Mouse (Mus musculus): ENCODE measurements at regions not wholly inside any gene's neighbourhood (a gene's known extent, or its start where the extent isn't known, plus 50 kb on each side); places are given as distances from the start of the nearest gene placed in this dataset.

DNA sequence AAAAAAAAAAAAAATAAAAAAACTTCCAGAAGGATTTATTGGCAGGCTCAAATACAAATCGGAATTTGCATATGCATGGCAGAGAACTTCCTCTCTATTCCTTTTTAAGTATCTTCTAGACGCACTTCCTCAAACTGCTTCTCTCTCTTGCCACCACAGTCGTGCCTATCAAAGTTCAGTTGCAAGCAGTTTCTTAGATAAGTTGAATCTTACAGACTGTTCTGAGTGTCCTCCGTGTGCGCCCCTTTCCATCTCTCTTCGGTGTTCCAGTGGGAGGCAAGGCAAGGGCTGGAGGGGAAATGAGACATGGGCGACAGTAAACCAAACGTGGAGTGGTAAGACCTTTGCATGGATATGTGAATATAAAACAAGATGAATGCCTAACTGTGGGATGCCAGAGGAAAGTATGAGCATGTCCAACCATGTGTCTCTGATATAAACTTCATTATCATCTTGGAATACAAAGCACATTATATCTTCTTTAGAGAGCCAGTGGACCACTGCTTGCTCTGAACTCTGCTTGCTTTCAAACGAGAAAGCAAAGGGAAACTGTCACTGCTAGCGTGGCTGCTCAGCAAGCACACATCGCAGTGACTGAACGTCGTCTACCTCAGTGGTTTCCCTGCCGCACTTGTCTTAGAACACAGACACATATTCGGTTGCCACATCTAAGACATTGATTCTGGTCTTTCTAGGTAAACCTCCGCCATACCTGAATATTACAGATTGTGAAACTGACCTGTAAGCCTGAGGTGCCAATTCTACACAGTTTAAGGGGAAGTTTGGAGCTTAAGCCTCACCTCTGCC lies 81.5 kb upstream of the Hmcn1 start:
- Histone ChIP-seq H3K4me2 (ENCODE audit: low read depth, low read length) (peak overlapping the region; percentile 27; the same call in 1 of the 2 replicates), H3K27me3 (ENCODE audit: control insufficient read depth, insufficient read depth, low read length) (no peaks in the 10 kb centered on the region), H3K4me3 (ENCODE audit: low read length) (no peak overlapping the region), H3K9me3 (replicated peaks; ENCODE audit: control insufficient read depth, low read length) (no peaks in the 10 kb centered on the region), H3K4me1 (ENCODE audit: control insufficient read depth, insufficient read depth, low read length) (peaks cover 7% of the 10 kb centered on the region; the same call in 1 of the 2 replicates), H3K27ac (ENCODE audit: low read length) (no peak overlapping the region), H3K36me3 (ENCODE audit: control insufficient read depth, insufficient read depth) (no peaks in the 10 kb centered on the region), H3K9ac (ENCODE audit: low read length) (no peak overlapping the region)
- WGBS = 73% methylated on average over 16 of the region's 16 CpGs
- no peak for ATAC-seq (replicated peaks; ENCODE audit: extremely low read depth, insufficient read depth, low FRiP score)

DNA sequence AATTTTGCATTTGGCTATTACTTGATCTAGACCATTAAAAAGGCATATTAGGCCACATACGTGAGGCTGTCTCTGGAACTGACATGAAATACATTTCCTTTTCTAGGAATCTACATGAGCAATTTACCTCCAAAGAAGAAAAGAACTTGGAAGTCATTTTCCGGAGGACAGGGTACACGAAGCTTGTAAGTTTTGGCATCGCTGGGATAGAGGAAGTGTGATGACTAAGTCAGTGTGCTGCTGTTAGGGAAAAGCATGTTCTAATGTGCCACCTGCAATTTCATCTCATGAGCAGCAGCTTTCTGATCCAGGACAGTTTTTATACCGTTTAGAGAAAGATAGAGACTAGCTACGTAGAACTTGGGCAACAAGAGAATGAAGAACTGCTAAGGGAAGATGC lies 82.3 kb upstream of the Hmcn1 start:
- Histone ChIP-seq H3K9me3 (replicated peaks; ENCODE audit: control insufficient read depth, low read length) (no peaks in the 10 kb centered on the region), H3K27me3 (ENCODE audit: control insufficient read depth, insufficient read depth, low read length) (no peaks in the 10 kb centered on the region), H3K36me3 (ENCODE audit: control insufficient read depth, insufficient read depth) (no peaks in the 10 kb centered on the region), H3K4me1 (ENCODE audit: control insufficient read depth, insufficient read depth, low read length) (peaks cover 9% of the 10 kb centered on the region; the same call in 1 of the 2 replicates), H3K27ac (ENCODE audit: low read length) (no peak overlapping the region), H3K9ac (ENCODE audit: low read length) (no peak overlapping the region), H3K4me2 (ENCODE audit: low read depth, low read length) (no peak overlapping the region), H3K4me3 (ENCODE audit: low read length) (no peak overlapping the region)
- ATAC-seq (replicated peaks; ENCODE audit: extremely low read depth, insufficient read depth, low FRiP score) = no peak
- WGBS = 76% methylated on average over 6 of the region's 6 CpGs

DNA sequence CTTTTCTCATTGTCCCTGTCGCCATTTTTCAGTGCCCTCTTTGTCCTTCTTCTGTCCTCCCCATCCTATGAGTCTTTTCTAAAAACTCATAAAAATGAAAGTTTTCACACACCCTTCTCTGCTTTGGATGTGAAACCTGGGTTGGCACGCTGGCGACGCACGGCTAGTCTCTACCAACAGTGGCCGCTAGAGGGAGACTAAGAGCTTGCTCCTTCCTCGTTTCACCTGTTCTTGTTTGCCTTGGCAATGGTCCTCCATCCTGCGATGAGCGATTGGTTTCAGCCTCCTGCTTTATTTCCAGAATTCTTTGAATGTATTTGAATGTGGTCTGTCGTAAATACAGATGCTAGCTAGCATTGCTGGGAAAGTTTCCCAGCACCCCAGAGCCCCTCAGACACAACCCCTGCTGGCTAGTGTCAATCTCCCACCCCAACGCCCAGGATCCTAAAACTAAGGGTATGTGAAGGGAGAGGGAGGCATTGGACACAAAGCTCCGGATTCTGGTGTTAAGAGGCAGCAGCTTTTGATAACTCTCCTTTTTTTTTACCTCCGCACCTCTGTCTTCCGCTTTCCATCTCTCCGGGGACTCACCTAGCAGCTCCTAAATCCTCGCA lies 85.8 kb upstream of the Hmcn1 start:
- Histone ChIP-seq H3K9me3 (replicated peaks; ENCODE audit: control insufficient read depth, low read length) (no peaks in the 10 kb centered on the region), H3K27ac (ENCODE audit: low read length) (no peak overlapping the region), H3K36me3 (ENCODE audit: control insufficient read depth, insufficient read depth) (no peaks in the 10 kb centered on the region), H3K27me3 (ENCODE audit: control insufficient read depth, insufficient read depth, low read length) (no peaks in the 10 kb centered on the region), H3K4me1 (ENCODE audit: control insufficient read depth, insufficient read depth, low read length) (peaks cover 9% of the 10 kb centered on the region; the same call in 1 of the 2 replicates), H3K9ac (ENCODE audit: low read length) (no peak overlapping the region), H3K4me3 (ENCODE audit: low read length) (no peak overlapping the region), H3K4me2 (ENCODE audit: low read depth, low read length) (peak overlapping the region; percentile 36; the same call in 1 of the 2 replicates)
- 33% methylated on average over 16 of the region's 16 CpGs for WGBS
- 0 out of 2 replicates have a peak, but pooled peaks have one; percentile 41 for ATAC-seq (replicated peaks; ENCODE audit: extremely low read depth, insufficient read depth, low FRiP score)

DNA sequence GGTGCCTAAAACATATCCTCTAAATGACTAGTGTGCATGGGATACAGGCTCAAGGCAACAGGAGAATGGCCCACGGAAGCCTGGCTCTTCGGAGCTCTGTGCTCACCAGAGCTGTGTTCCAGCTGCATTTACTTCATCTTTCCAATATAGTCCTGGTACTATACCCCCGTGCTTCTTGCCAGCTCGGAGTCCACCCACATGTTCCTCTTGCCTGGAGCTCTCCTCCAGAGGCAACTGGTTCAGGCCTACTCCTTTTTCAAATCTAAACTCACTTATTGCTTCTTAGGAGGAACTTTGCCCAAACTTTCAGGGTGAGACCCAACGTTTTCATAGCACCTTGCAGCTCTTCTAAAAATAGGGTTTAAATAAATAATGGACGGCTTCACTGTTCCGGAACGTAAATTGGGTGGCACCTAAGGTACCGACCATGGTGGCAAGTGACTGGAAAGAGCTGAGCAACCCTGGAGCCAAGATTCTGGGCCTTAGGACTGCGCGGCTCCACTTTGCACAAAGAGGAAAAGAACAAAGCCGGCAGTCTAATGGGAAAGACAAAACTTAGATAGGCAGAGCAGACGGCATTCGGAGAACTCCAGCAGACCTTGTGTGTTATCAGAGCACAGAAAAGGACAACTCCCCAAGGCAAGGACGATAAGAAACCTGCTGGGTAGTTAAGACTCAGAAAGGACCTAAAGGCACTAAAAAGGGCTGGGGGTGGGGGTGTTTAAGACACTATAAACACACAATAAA lies 86.6 kb upstream of the Hmcn1 start:
- 0 out of 2 replicates have a peak, but pooled peaks have one; percentile 30 for ATAC-seq (replicated peaks; ENCODE audit: extremely low read depth, insufficient read depth, low FRiP score)
- no peak overlapping the region for H3K27ac ChIP-seq (ENCODE audit: low read length)
- no peaks in the 10 kb centered on the region for H3K36me3 ChIP-seq (ENCODE audit: control insufficient read depth, insufficient read depth)
- H3K4me1 ChIP-seq (ENCODE audit: control insufficient read depth, insufficient read depth, low read length) = peaks cover 9% of the 10 kb centered on the region; the same call in 1 of the 2 replicates
- no peak overlapping the region for H3K4me2 ChIP-seq (ENCODE audit: low read depth, low read length)
- H3K9me3 ChIP-seq (replicated peaks; ENCODE audit: control insufficient read depth, low read length) = no peaks in the 10 kb centered on the region
- WGBS = 38% methylated on average over 15 of the region's 15 CpGs
- no peak overlapping the region for H3K4me3 ChIP-seq (ENCODE audit: low read length)
- no peak overlapping the region for H3K9ac ChIP-seq (ENCODE audit: low read length)
- H3K27me3 ChIP-seq (ENCODE audit: control insufficient read depth, insufficient read depth, low read length) = no peaks in the 10 kb centered on the region

DNA sequence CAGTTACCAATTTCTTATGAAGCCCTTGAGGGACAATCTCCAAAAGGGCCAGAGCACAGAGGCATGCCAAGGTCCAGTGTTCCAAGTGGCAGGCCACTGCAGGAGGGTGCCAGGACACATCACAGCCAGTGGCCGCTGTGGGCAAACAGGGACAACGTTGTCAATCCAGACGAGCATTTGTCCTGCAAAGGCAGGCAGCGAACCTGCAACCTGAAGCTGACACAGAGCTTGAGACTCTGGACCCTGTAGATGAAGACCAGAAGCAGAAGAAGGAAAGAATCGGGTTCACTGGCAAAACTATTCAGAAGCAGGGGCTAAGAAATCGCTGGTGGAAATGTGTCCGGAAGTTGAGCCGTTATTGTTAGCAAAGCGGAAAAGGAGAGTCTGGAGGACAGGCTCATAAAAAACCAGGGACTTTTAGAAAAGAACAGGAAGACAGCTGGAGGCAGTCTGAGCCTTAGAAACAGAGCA lies 87.3 kb upstream of the Hmcn1 start:
- peaks cover 9% of the 10 kb centered on the region; the same call in 1 of the 2 replicates for H3K4me1 ChIP-seq (ENCODE audit: control insufficient read depth, insufficient read depth, low read length)
- no peak overlapping the region for H3K4me2 ChIP-seq (ENCODE audit: low read depth, low read length)
- 52% methylated on average over 9 of the region's 9 CpGs for WGBS
- H3K27ac ChIP-seq (ENCODE audit: low read length) = peak overlapping the region; percentile 61
- no peaks in the 10 kb centered on the region for H3K27me3 ChIP-seq (ENCODE audit: control insufficient read depth, insufficient read depth, low read length)
- no peak overlapping the region for H3K9ac ChIP-seq (ENCODE audit: low read length)
- no peak overlapping the region for H3K4me3 ChIP-seq (ENCODE audit: low read length)
- no peaks in the 10 kb centered on the region for H3K36me3 ChIP-seq (ENCODE audit: control insufficient read depth, insufficient read depth)
- H3K9me3 ChIP-seq (replicated peaks; ENCODE audit: control insufficient read depth, low read length) = no peaks in the 10 kb centered on the region
- no peak; the same call in 1 of the 2 replicates for ATAC-seq (replicated peaks; ENCODE audit: extremely low read depth, insufficient read depth, low FRiP score)

DNA sequence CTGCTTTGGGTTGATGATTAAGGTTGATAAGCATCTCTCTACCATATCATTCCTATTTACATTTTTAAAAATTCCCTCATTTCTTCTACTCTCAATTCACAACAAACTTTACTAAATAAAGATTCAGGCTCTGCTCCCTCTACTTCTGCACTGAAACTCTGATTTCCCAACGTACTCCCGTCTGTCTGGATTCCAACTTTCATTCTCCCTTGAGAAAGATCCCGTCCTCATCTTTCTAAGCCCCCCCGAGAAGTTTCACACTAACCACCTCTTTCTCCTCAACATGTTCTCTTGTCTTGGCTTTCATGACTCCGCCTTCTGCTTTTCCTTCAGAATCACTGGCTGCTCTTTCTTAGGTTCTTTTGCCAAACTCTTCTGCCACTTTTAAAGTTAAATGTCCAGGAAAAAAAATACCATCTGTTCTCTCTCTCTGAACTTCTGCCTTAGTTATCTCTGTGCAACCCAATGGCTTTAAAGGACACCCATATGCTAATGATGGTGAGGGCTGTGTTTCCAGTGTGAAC lies 89.3 kb upstream of the Hmcn1 start:
- Histone ChIP-seq H3K27ac (ENCODE audit: low read length) (no peak overlapping the region), H3K9ac (ENCODE audit: low read length) (no peak overlapping the region), H3K27me3 (ENCODE audit: control insufficient read depth, insufficient read depth, low read length) (no peaks in the 10 kb centered on the region), H3K36me3 (ENCODE audit: control insufficient read depth, insufficient read depth) (no peaks in the 10 kb centered on the region), H3K9me3 (replicated peaks; ENCODE audit: control insufficient read depth, low read length) (no peaks in the 10 kb centered on the region), H3K4me3 (ENCODE audit: low read length) (no peak overlapping the region), H3K4me2 (ENCODE audit: low read depth, low read length) (no peak overlapping the region), H3K4me1 (ENCODE audit: control insufficient read depth, insufficient read depth, low read length) (peaks cover 9% of the 10 kb centered on the region; the same call in 1 of the 2 replicates)
- ATAC-seq (replicated peaks; ENCODE audit: extremely low read depth, insufficient read depth, low FRiP score) = no peak
- WGBS = 87% methylated on average over 5 of the region's 5 CpGs

DNA sequence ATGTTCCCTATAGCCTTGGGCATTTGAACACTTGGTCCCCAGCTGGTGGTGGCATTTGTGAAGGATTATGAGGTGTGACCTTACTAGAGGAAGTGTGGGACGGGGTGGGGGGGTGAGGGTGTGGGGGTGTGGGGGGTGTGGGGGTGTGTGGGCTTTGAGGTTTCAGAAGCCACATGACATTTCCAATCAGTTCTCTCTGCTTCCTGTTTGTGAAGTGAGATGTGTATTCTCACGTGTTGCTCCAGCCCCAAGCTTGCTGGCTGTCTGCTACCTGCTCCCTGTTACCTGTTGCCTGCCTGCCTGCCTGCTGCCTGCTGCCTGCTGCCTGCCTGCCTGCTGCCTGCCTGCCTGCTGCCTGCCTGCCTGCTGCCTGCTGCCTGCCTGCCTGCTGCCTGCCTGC lies 90.6 kb upstream of the Hmcn1 start:
- H3K27ac ChIP-seq (ENCODE audit: low read length) = no peak overlapping the region
- H3K4me2 ChIP-seq (ENCODE audit: low read depth, low read length) = no peak overlapping the region
- 62% methylated on average over 2 of the region's 2 CpGs for WGBS
- H3K9ac ChIP-seq (ENCODE audit: low read length) = no peak overlapping the region
- H3K36me3 ChIP-seq (ENCODE audit: control insufficient read depth, insufficient read depth) = no peaks in the 10 kb centered on the region
- H3K27me3 ChIP-seq (ENCODE audit: control insufficient read depth, insufficient read depth, low read length) = no peaks in the 10 kb centered on the region
- no peaks in the 10 kb centered on the region for H3K9me3 ChIP-seq (replicated peaks; ENCODE audit: control insufficient read depth, low read length)
- no peak for ATAC-seq (replicated peaks; ENCODE audit: extremely low read depth, insufficient read depth, low FRiP score)
- H3K4me3 ChIP-seq (ENCODE audit: low read length) = no peak overlapping the region
- H3K4me1 ChIP-seq (ENCODE audit: control insufficient read depth, insufficient read depth, low read length) = peaks cover 9% of the 10 kb centered on the region; the same call in 1 of the 2 replicates

DNA sequence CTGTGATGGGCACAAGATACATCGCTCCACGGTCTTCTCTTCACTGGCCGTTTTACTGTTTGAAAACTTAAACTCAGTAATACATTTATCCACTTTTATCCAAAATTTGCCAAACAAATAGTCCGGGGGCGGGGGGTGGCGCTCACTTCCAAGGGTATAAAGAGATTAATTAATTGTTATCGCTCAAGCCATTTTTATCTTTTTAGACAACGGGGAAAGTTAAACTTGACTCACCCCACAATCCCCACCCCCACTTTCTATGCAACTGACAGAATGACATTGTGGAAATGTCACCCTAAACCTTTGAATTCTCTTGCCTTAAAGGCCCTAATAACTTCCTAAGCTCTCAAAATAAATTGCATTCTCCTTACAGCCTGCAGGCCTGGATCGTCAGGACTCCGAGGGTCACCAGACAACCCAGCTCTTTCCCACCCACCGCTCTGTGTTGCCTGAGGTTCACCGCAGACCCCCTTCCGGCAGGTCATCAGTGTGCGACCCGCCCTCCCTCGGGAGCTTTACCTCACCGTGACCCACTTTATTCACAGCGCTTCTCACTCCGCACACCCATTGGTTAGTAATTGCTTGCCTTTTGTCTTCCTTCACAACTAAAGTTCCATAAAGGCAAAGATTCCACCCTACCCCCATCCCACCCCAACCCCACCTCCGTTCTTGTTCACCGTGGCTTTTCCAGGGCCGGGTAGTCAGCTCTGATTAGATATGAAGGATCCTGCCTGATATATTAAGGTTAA lies 93.0 kb upstream of the Hmcn1 start:
- 77% methylated on average over 22 of the region's 22 CpGs for WGBS
- no peak overlapping the region for H3K9ac ChIP-seq (ENCODE audit: low read length)
- no peaks in the 10 kb centered on the region for H3K9me3 ChIP-seq (replicated peaks; ENCODE audit: control insufficient read depth, low read length)
- no peak for ATAC-seq (replicated peaks; ENCODE audit: extremely low read depth, insufficient read depth, low FRiP score)
- no peak overlapping the region for H3K27ac ChIP-seq (ENCODE audit: low read length)
- no peak overlapping the region for H3K4me2 ChIP-seq (ENCODE audit: low read depth, low read length)
- no peak overlapping the region for H3K4me3 ChIP-seq (ENCODE audit: low read length)
- H3K36me3 ChIP-seq (ENCODE audit: control insufficient read depth, insufficient read depth) = no peaks in the 10 kb centered on the region
- no peaks in the 10 kb centered on the region for H3K4me1 ChIP-seq (ENCODE audit: control insufficient read depth, insufficient read depth, low read length)
- H3K27me3 ChIP-seq (ENCODE audit: control insufficient read depth, insufficient read depth, low read length) = no peaks in the 10 kb centered on the region
